Mouse (Mus musculus) left cerebral cortex, adult 2 months (tissue): ENCODE measurements around the gene Pecam1. TPM values are rescaled to one million over a fixed set of nuclear protein-coding genes. Genes with fewer than 3 reads are reported as not detected.
"Not testable (repeated sequence)": the region's sequence is repeated elsewhere in the genome, so short reads cannot be mapped to it uniquely, and the experiment has no call there.

ENCODE experiments used
- DNase-seq, 2 experiments: peaks; one replicate each; pipeline ENCODE4 v3.0.0; 2021 to 2022; ENCODE audit warnings: low spot score in 2 of 2, mixed read lengths in 1 of 2; ENCODE audit errors: extremely low spot score in 1 of 2
- H3K27ac ChIP-seq: fragments of 200-600 bp; 2 replicates; pipeline ENCODE4 v1.8.1; 2022
- H3K4me3 ChIP-seq: fragments of 200-600 bp; 2 replicates; pipeline ENCODE4 v1.8.1; 2022
- CTCF ChIP-seq: fragments of 200-600 bp; IDR thresholded peaks from 2 replicates; pipeline ENCODE4 v1.8.1; 2022; ENCODE audit warnings: antibody characterized with exemption, mild to moderate bottlenecking, moderate library complexity
- intact Hi-C: fragments of 180-260 bp; cut with DNase I; formaldehyde crosslinking; loops from one replicate; pipeline ENCODE4 v1.15.1; 2025
- total RNA-seq, 2 experiments: library from RNA; stranded (reverse); gene quantifications; 2 replicates each; pipeline ENCODE4 v1.2.3; 2021

The Pecam1 gene
- total RNA-seq, 2 experiments from 2014 or later, result 17.3 to 22.0 TPM

DNA sequence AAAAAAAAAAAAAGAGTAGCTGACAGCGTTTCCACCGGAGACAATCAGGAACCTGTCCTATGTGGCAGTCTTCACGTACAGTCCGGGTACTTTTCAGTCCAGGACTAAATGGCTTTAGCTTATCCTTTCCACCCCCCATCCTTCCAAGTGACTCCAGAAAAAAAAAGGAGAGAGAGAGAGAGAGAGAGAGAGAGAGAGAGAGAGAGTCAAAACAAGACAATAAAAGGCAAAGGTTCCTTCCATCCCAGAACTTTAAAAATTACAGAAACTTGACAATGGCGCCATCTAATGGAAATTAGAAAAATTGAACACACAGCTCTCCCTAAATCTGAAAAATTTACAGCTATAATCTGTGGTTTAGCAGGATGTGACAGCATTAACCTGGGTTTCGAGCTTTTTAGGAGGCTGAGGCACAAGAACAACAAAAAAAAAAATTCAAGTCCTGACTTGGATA is 8.0 kb downstream of the Pecam1 start:
- no peak for DNase-seq
- intact Hi-C loops, result loop anchor here (1.0 to 10.0 kb wide), 3 partner anchors 94 to 328 kb away; no protein-coding TSS in a partner anchor
- TF ChIP-seq CTCF, result peak; percentile 70

DNA sequence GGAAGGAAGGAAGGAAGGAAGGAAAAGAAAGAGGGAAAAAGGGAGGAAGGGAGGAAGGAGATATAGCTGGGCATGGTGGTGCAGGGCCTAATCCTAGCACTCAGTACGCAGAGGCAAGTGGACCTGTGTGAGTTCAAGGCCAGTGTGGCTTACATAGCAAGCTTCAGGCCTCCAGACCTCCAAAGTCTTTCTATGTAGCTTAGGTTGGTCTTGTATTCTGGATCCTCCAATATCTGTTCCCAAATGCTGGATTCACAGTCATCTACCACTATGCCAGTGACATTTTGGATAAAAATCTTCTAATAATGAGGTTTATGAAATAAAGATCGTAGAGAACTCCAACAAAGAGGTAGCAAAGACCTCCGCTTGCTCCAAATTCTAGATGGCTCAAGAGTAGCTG is 8.6 kb downstream of the Pecam1 start:
- intact Hi-C loops, result loop anchor here (1.0 to 10.0 kb wide), 3 partner anchors 94 to 327 kb away; no protein-coding TSS in a partner anchor
- Histone ChIP-seq H3K27ac (no peak overlapping the region), H3K4me3 (no peak overlapping the region)
- TF ChIP-seq CTCF, result no peak
- no peak for DNase-seq

More for the DNA sequence above, 8.0 kb downstream of the Pecam1 start:
- Histone ChIP-seq H3K4me3 (no peak overlapping the region), H3K27ac (no peak overlapping the region)

DNA sequence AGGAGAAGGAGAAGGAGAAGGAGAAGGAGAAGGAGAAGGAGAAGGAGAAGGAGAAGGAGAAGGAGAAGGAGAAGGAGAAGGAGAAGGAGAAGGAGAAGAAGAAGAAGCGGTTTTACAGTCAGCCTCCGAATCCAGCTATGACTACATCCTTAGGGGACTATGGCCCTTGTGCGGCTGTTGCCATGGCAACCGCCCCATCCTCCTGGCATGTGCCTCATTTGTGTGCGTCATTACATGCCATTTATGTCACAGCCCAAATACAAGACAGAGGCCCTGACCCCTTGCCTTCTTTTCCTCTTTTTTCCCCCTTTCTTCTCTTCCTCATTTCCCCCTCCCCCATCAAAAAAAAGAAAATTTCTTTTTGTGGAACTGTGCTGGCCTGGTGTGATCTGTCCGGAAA is 9.2 kb downstream of the Pecam1 start:
- no peak for DNase-seq
- intact Hi-C loops, result loop anchor here (10.0 kb wide), 2 partner anchors 236 to 326 kb away; no protein-coding TSS in a partner anchor
- Histone ChIP-seq H3K4me3 (no peak overlapping the region), H3K27ac (no peak overlapping the region)
- no peak for TF ChIP-seq CTCF

DNA sequence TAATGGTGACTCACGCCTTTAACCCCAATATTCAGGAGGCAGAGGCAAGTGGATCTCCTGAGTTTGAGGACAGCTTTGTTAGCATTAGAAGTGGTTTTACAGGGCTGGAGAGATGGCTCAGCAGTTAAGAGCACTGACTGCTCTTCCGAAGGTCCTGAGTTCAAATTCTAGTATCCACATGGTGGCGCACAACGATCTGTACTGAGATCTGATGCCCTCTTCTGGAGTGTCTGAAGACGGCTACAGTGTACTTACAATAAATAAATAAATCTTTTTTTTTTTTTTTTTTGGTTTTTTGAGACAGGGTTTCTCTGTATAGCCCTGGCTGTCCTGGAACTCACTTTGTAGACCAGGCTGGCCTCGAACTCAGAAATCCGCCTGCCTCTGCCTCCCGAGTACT is 9.7 kb downstream of the Pecam1 start:
- intact Hi-C loops, result loop anchor here (10.0 kb wide), 2 partner anchors 236 to 326 kb away; no protein-coding TSS in a partner anchor

DNA sequence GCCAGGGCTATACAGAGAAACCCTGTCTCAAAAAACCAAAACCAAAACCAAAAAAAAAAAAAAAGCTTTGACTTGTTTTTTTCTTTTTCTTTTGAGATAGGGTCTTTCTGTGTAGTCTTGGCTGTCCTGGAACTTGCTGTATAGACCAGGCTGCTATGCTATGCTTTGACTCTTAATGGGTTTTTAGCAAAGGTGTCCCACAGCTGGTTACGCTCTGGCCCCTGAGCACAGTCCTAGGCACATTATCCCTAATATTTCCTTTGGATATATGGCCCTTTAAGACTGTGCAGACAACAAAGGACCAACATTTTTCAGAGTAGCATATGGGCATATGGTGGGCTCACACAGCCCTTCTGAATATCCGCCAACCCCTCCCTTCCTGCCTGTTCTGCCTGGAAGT is 11.3 kb downstream of the Pecam1 start:
- intact Hi-C loops, result no loop called here
- no peak for TF ChIP-seq CTCF

More for the DNA sequence above, 9.7 kb downstream of the Pecam1 start:
- not testable (repeated sequence) for DNase-seq, H3K4me3 ChIP-seq, H3K27ac ChIP-seq

DNA sequence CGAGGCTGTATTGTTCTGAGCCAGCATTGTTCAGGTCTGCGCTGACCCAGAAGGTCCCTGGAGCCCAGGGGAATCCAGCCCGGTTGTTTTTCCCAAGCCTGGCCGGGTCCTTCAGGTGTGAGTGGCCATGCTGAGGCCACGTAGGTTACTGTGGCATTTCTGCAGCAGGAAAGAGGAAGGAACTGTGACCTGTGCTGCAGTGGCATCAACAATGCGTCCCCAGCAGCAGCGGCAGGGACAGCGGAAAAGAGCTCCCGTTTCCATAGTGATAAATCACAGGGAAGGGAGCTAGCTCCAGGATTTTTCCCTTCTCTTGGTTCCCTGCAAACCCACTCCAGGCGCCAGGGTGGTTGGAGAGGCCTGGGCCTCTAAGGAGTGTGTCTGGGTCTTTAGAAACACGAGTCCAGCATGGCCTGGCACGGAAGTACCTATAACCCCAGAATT is 13.2 kb downstream of the Pecam1 start:
- Histone ChIP-seq H3K4me3 (no peak overlapping the region), H3K27ac (peak overlapping the region; percentile 48)
- intact Hi-C loops, result no loop called here
- TF ChIP-seq CTCF, result no peak
- DNase-seq, result peak; percentile 28 to 32

More for the DNA sequence above, 11.3 kb downstream of the Pecam1 start:
- Histone ChIP-seq H3K4me3 (no peak overlapping the region), H3K27ac (no peak overlapping the region)
- DNase-seq, result no peak

DNA sequence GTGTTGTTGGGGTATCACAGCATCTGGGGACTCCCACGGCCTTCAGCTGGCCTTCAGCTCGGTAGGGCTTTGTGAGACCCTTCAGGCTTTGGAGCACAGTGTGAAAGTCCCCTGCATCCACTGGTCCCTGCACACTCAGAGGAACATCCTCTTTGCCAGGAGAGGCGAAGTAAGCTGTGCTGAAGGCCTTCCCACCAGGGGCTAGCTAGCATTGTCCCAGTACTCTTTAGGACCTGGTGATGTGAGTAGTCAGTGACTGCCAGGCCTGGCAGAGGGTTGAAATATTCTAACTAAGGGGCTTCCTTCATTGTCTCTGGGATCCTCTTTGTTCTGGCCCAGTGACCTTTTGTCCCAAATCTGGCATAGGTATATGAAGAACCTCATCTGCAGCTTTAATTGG is 13.8 kb downstream of the Pecam1 start:
- H3K27ac ChIP-seq, result peak overlapping the region; percentile 48; the same call in 1 of the 2 replicates
- intact Hi-C loops, result no loop called here
- no peak for TF ChIP-seq CTCF
- no peak for DNase-seq
- H3K4me3 ChIP-seq, result no peak overlapping the region

DNA sequence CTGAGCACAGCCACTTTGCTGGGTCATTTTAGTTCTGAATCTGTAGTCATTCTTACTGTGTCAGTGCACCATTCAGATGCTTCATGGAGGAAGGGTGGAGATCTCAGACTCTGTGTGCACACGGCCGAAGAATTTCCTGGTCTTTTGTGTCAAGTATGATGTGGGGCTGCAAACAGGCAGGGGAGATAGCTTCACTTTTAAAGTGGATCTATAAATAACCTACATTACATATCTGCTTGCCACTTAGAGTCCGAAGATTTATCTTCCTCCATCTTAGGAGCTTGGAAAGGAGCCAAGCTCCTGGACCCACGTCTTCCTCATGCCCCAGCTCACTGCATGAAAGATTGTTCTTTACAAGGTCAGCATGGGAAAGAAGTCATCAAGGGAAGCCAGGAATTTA is 19.7 kb downstream of the Pecam1 start:
- TF ChIP-seq CTCF, result no peak
- DNase-seq, result no peak
- intact Hi-C loops, result no loop called here

DNA sequence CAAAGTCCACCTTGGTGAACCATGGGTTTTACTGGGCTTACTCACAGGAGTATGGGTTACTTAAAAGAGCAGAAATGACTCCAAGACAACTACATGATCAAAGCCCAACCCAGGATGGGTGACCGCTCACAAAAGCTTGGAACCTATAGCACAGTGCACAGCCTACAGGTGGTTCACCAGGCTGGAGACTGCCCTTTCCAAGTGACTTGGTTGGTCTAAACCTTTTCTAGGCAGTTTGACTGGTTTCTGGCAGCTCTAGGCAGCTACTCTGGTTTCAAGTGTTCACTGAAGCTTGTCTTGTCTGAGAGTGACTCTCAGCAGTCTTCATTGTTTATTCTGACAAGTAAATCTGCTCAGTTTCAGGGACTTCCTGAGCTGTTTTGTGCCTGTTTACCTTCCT is 20.8 kb downstream of the Pecam1 start:
- Histone ChIP-seq H3K4me3 (no peak overlapping the region), H3K27ac (no peak overlapping the region)
- no peak for DNase-seq
- no peak for TF ChIP-seq CTCF
- intact Hi-C loops, result no loop called here

More for the DNA sequence above, 19.7 kb downstream of the Pecam1 start:
- Histone ChIP-seq H3K27ac (no peak overlapping the region), H3K4me3 (no peak overlapping the region)

DNA sequence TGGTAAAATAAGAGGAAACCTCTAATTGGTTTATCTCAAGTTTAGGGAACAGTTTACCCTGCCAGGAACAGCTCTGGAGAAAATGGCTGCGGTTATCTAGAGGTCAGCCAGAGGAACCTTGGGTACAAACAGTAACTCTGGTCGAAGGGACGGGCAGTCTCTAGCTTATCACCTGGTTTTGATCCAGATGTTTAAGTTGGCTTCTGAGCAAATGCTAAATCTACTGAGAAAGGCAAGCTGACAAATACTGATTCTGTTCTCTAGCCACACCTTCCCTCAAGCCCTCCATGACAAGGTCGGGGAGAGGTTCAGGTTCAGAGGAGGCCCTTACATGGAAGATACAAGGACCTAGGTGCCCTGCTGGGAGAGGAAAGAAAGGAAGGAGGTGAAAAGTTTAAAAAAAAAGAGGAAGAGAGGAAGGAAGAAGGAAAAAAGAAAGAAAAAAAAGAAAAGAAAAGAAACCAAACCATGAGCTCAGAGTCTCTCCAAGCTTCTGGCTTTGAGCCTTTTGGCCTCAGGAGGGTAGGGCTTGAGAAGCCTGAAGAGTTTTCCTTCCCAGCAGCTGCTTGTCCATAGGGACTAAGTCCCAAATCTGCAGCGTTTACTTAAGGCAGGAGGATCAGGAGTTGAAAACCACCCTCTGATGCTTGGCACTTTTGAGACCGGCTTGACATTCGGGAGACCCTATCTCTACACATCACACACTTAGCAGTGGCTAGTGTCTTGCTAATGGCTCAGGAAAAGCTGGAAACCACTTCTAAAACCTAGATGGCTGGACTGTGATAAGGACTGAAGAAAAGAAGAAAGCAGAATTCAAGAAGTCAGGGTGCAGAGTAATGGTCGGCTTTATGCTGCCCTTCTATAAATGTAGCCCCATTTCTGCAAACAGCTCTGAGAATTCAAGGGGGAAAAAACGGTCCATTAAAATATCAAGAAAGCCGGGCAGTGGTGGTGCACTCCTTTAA is 21.7 kb downstream of the Pecam1 start:
- DNase-seq, result no peak
- no peak overlapping the region for H3K4me3 ChIP-seq
- H3K27ac ChIP-seq, result no peak overlapping the region
- intact Hi-C loops, result no loop called here
- no peak for TF ChIP-seq CTCF

DNA sequence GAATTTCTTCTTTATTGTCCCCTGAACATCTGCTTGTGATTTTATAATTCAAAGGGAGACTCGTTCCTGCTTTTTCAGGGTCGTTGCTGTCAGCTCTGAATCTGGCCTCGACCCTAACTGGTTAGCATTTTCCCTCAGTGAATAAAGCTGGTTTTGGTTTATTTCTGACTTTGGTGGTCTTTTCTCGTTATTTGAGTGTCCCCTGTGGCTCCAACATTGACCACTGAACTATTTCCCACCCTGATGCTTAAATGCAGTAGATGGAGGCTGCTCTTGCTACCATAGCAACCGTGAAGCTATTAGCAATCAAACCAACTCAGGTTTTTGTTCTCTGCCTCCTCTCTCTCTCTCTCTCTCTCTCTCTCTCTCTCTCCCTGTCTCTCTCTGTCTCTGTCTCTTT is 22.5 kb downstream of the Pecam1 start:
- intact Hi-C loops, result no loop called here

DNA sequence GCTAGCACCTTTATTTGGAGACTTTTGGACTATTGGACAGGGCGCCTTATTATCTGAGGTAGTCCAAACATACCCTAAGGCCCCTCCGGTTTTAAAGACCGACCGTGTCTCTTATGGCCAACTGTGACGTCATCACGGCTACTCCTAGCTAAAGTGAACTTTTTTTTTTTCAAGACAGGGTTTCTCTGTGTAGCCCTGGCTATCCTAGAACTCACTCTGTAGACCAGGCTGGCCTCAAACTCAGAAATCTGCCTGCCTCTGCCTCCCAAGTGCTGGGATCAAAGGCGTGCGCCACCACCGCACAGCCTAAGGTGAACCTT is 25.6 kb downstream of the Pecam1 start:
- H3K27ac ChIP-seq, DNase-seq, H3K4me3 ChIP-seq, intact Hi-C loops: not testable (repeated sequence)

More for the DNA sequence above, 22.5 kb downstream of the Pecam1 start:
- no peak for DNase-seq
- Histone ChIP-seq H3K27ac (no peak overlapping the region), H3K4me3 (no peak overlapping the region)
- no peak for TF ChIP-seq CTCF
